Mouse (Mus musculus) adrenal gland, adult (tissue): Measurements from ENCODE around the gene Taar8c.
"Not testable (repeated sequence)": the region's sequence is repeated elsewhere in the genome, so short reads cannot be mapped to it uniquely, and the experiment has no call there.

Experiments
- DNase-seq, 2 experiments: peaks; one replicate each; pipeline ENCODE4 v3.0.0; 2022 to 2023; ENCODE audit warnings: low spot score in 1 of 2; ENCODE audit not compliant: inconsistent age in 2 of 2

Taar8c gene

GRCm38 (mm10) chr10:24074751-24075150, 27.0 kb downstream of the Taar8c start:
- not testable (repeated sequence) for DNase-seq

DNA sequence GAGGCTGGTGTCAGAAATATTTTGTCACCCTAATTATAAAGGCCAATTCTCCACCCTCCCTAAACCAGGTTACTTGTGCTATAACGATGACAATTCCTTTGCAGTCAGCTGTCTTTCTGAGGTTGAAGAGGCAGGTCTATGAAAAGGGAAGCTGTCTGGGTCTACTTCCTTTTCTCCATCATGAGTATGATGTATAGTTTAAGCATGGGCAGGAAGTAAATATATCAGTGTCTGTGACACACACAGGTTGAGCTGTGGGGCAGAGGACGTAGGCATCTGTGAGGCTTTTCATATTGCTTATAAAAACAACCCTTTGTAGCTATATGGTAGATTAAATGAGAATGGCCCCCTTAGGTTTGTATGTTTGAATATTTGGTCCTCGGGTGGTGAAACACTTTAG, 42.7 kb downstream of the Taar8c start:
- no peak for DNase-seq

DNA sequence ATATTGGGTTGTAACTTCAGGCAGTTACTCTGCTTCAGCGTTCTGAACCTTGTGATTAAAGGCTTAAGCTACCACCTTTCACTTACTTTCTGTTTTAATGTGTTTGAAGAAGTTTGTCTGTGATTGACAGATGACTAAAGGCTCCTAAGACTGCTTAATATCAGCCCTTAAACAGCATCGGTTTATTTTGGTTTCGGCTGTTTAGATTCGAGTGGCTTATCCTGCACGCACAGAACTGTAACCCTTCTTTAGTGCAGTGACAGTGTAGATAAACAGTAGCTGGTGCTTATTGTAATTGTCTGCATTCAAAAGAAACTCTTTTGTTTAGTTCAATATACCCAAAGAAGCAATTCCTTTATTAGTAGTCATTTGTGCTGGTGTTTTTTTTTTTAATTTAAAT, 49.7 kb downstream of the Taar8c start:
- no peak for DNase-seq
